Mouse (Mus musculus) liver, postnatal 0 days (tissue): ENCODE data around the gene Numb. TPM values are rescaled to one million over a fixed set of nuclear protein-coding genes. Genes with fewer than 3 reads are reported as not detected.

Experiments
- ATAC-seq: fragments of 200-750 bp; cut with Nextera tagmentation; 2 replicates; pipeline ENCODE4 v1.8.0; 2017; ENCODE audit warnings: mild to moderate bottlenecking, moderate library complexity
- DNase-seq: peaks from one replicate; pipeline ENCODE4 v3.0.0-alpha.2; 2016
- H3K27ac ChIP-seq: fragments of 300-500 bp; sonication (generic); 2 replicates; pipeline ENCODE4 v1.5.1; 2014; ENCODE audit warnings: antibody characterized with exemption, moderate library complexity, mild to moderate bottlenecking, low read depth
- H3K27me3 ChIP-seq: fragments of 300-500 bp; sonication (generic); 2 replicates; pipeline ENCODE4 v1.6.1; 2014; ENCODE audit warnings: low read length, control low read depth, mixed read lengths; ENCODE audit not compliant: insufficient read depth
- H3K36me3 ChIP-seq: fragments of 300-500 bp; sonication (generic); replicated peaks from 2 replicates; pipeline ENCODE4 v1.6.1; 2014; ENCODE audit warnings: mild to moderate bottlenecking, control low read depth, low read length, moderate library complexity, mixed read lengths; ENCODE audit not compliant: insufficient read depth
- H3K4me1 ChIP-seq: fragments of 300-500 bp; sonication (generic); 2 replicates; pipeline ENCODE4 v1.6.1; 2014; ENCODE audit warnings: antibody characterized with exemption, mild to moderate bottlenecking, control low read depth; ENCODE audit not compliant: insufficient read depth
- H3K4me2 ChIP-seq: fragments of 300-500 bp; sonication (generic); 2 replicates; pipeline ENCODE4 v1.6.1; 2014; ENCODE audit warnings: low read depth, mild to moderate bottlenecking, low read length, moderate library complexity, mixed read lengths
- H3K4me3 ChIP-seq: fragments of 300-500 bp; sonication (generic); 2 replicates; pipeline ENCODE4 v1.5.1; 2014; ENCODE audit warnings: low read depth, low read length
- H3K9ac ChIP-seq: fragments of 300-500 bp; sonication (generic); replicated peaks from 2 replicates; pipeline ENCODE4 v1.6.1; 2014; ENCODE audit warnings: mild to moderate bottlenecking, moderate library complexity
- H3K9me3 ChIP-seq: fragments of 300-500 bp; sonication (generic); 2 replicates; pipeline ENCODE4 v1.6.1; 2016; ENCODE audit warnings: mild to moderate bottlenecking, control low read depth, low read length, mixed read lengths
- CTCF ChIP-seq: sonication (generic); IDR thresholded peaks from 2 replicates; pipeline ENCODE4 v1.5.1; 2016; ENCODE audit warnings: antibody characterized with exemption, low read depth
- EP300 ChIP-seq: IDR thresholded peaks from 2 replicates; pipeline ENCODE4 v1.6.1; 2016; ENCODE audit warnings: antibody characterized with exemption, low read depth, mild to moderate bottlenecking
- WGBS: fragments of 180-500 bp; shearing (Covaris S2); extraction: QIAGEN DNeasy Blood & Tissue Kit; methylation state at CpG from one replicate; pipeline ENCODE4 v1.1.7; 2014; ENCODE audit not compliant: insufficient replicate concordance; 5-methylcytosine and 5-hydroxymethylcytosine counted together
- polyA plus RNA-seq: library from polyadenylated mRNA; unstranded; fragments of >200 nt; fragmentation: Nextera tagmentation; extraction: Ambion mirVana; gene quantifications from 2 replicates; pipeline ENCODE4 v1.2.1, GENCODE M21; 2015

Gene Numb
- polyA plus RNA-seq, 1 experiment from 2014 or later = 14.5 TPM

DNA sequence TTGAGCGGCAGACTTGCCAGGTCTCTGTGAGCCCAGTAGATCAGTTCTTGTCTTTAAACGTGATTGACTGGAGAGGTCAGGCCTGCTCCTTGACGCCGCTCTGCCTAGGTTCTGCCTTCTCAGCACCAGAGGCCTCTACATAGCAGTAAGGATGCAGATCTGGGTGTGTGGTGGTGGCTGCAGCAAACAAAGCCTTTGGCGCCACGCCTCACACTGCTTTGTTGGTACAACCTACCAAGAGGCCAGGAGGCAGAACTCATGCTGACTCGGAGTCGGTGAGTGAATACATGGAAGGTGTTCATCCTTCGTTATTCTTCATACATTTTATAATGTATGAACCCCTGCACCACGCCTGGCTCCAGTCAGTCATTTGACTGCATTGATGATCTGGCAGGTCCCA lies 163.0 kb downstream of the Numb start:
- Histone ChIP-seq H3K9me3 (no peaks in the 10 kb centered on the region), H3K27me3 (0 out of 2 replicates have a peak, but pooled peaks cover 1% of the 10 kb centered on the region), H3K4me1 (peaks cover 11% of the 10 kb centered on the region), H3K4me2 (no peak overlapping the region), H3K9ac (no peak overlapping the region), H3K27ac (no peak overlapping the region), H3K36me3 (no peaks in the 10 kb centered on the region), H3K4me3 (no peak overlapping the region)
- ATAC-seq = no peak
- 77% methylated on average over 10 of the region's 10 CpGs for WGBS
- TF ChIP-seq CTCF = no peak
- no peak for DNase-seq

- ATAC-seq = no peak
- Histone ChIP-seq H3K4me1 (0 out of 2 replicates have a peak, but pooled peaks cover 4% of the 10 kb centered on the region), H3K9ac (no peak overlapping the region), H3K27ac (no peak overlapping the region), H3K4me3 (no peak overlapping the region), H3K27me3 (no peaks in the 10 kb centered on the region), H3K36me3 (no peaks in the 10 kb centered on the region), H3K9me3 (no peaks in the 10 kb centered on the region), H3K4me2 (no peak overlapping the region)
- TF ChIP-seq EP300 (no peak), CTCF (no peak)
- no peak for DNase-seq
- WGBS = 17% methylated on average over 2 of the region's 2 CpGs
Observed at GRCm38 (mm10) chr12:83752495-83752894, 169.2 kb downstream of the Numb start.

DNA sequence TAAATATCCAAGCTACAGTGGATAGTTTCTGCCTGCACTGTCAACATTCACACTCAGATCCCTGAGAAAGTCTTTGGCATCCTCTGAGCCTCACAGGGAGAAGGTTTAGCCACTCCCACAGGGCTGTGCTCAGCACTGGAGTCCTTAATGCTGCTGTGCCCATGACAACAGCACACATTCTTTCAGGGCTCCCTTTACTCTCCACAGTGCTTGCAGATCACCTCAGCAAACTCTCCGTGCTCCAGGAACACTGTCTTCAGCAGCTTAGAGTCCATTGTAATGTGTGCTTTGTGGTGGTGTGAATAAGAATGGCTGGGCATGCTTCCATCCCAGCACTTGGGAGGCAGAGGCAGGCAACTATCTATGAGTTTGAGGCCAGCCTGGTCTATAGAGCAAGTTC lies 172.5 kb downstream of the Numb start:
- 0 out of 2 replicates have a peak, but pooled peaks cover 4% of the 10 kb centered on the region for H3K4me1 ChIP-seq
- no peak for ATAC-seq
- TF ChIP-seq EP300 (no peak), CTCF (no peak)
- no peak overlapping the region for H3K9ac ChIP-seq
- no peak for DNase-seq
- no peak overlapping the region for H3K27ac ChIP-seq
- no peaks in the 10 kb centered on the region for H3K36me3 ChIP-seq
- no peaks in the 10 kb centered on the region for H3K9me3 ChIP-seq
- H3K4me3 ChIP-seq = no peak overlapping the region
- 62% methylated on average over 1 of the region's 1 CpGs for WGBS
- H3K4me2 ChIP-seq = no peak overlapping the region
- no peaks in the 10 kb centered on the region for H3K27me3 ChIP-seq

Other genes with a start within 250 kb of the Numb start
- 18.2 and 18.6 TPM in 2 replicates for gene Psen1, start 233.8 kb downstream of the Numb start, polyA plus RNA-seq
- gene Papln, start 158.3 kb downstream of the Numb start, polyA plus RNA-seq = 0.15 and 0.28 TPM in 2 replicates
- 6.2 and 8.1 TPM in 2 replicates for gene Riox1, start 28.7 kb upstream of the Numb start, polyA plus RNA-seq
- not detected in 2 replicates for gene Heatr4, start 62.9 kb upstream of the Numb start, polyA plus RNA-seq
- 32.8 and 39.4 TPM in 2 replicates for gene Acot2, start 65.9 kb upstream of the Numb start, polyA plus RNA-seq
- gene Acot1, start 87.6 kb upstream of the Numb start, polyA plus RNA-seq = 87.8 and 106 TPM in 2 replicates
- gene Acot4, start 116.4 kb upstream of the Numb start, polyA plus RNA-seq = 29.0 and 35.0 TPM in 2 replicates
- gene Gm49366, start 117.0 kb upstream of the Numb start, polyA plus RNA-seq = not detected in 2 replicates
- 37.2 and 43.0 TPM in 2 replicates for gene Acot3, start 130.2 kb upstream of the Numb start, polyA plus RNA-seq
- gene Acot5, start 147.4 kb upstream of the Numb start, polyA plus RNA-seq = 0.37 and 0.54 TPM in 2 replicates
- 1.9 and 2.0 TPM in 2 replicates for gene Acot6, start 178.7 kb upstream of the Numb start, polyA plus RNA-seq
- gene Dnal1, start 192.4 kb upstream of the Numb start, polyA plus RNA-seq = 0.13 and 0.21 TPM in 2 replicates
- gene Pnma1, start 226.6 kb upstream of the Numb start, polyA plus RNA-seq = 0.28 and 0.35 TPM in 2 replicates